Mouse (Mus musculus): ENCODE data around the gene Tbl3. TPM values are rescaled to one million over a fixed set of nuclear protein-coding genes. Genes with fewer than 3 reads are reported as not detected.

The Tbl3 gene
- polyA plus RNA-seq, 1 experiment from 2014 or later, result 35.0 TPM

- ATAC-seq (ENCODE audit: insufficient read depth), result no peak
- Histone ChIP-seq H3K4me3 (replicated peaks) (peak overlapping the region; percentile 79), H3K4me1 (replicated peaks) (peaks cover 56% of the 10 kb centered on the region), H3K4me2 (peak overlapping the region; percentile 96), H3K9me3 (replicated peaks) (no peaks in the 10 kb centered on the region), H3K9ac (peak overlapping the region; percentile 83), H3K27me3 (no peaks in the 10 kb centered on the region), H3K36me3 (replicated peaks) (peaks cover 19% of the 10 kb centered on the region), H3K27ac (replicated peaks) (peak overlapping the region; percentile 88)
- 23% methylated on average over 8 of the region's 8 CpGs for WGBS (ENCODE audit: insufficient replicate concordance)
Observed at GRCm38 (mm10) chr17:24737135-24737810, 29.8 kb upstream of the Tbl3 start.

GRCm38 (mm10) chr17:24736330-24737051 is 29.0 kb upstream of the Tbl3 start, which contains the start of gene Msrb1:
TSS of gene Msrb1 (plus strand) at chr17:24736642.
- H3K36me3 ChIP-seq (replicated peaks), result peaks cover 19% of the 10 kb centered on the region
- H3K4me1 ChIP-seq (replicated peaks), result peaks cover 49% of the 10 kb centered on the region
- H3K4me3 ChIP-seq (replicated peaks), result peak within 1 kb of the TSS; percentile 79
- ATAC-seq (ENCODE audit: insufficient read depth), result peak; percentile 95
- peak within 1 kb of the TSS; percentile 88 for H3K27ac ChIP-seq (replicated peaks)
- peak within 1 kb of the TSS; percentile 96 for H3K4me2 ChIP-seq
- WGBS (ENCODE audit: insufficient replicate concordance), result 1% methylated on average over 29 of the region's 29 CpGs
- H3K9ac ChIP-seq, result peak within 1 kb of the TSS; percentile 83
- H3K27me3 ChIP-seq, result no peaks in the 10 kb centered on the region
- no peaks in the 10 kb centered on the region for H3K9me3 ChIP-seq (replicated peaks)

- H3K9ac ChIP-seq, result peak overlapping the region; percentile 57; the same call in 1 of the 2 replicates
Observed at GRCm38 (mm10) chr17:24735446-24735845, 28.0 kb upstream of the Tbl3 start.

GRCm38 (mm10) chr17:24734513-24734912 is 27.1 kb upstream of the Tbl3 start:
- Histone ChIP-seq H3K27ac (replicated peaks) (no peak overlapping the region), H3K9me3 (replicated peaks) (no peaks in the 10 kb centered on the region), H3K9ac (no peak overlapping the region), H3K36me3 (replicated peaks) (peaks cover 3% of the 10 kb centered on the region; the same call in 1 of the 2 replicates), H3K4me3 (replicated peaks) (no peak overlapping the region), H3K4me2 (no peak overlapping the region), H3K27me3 (0 out of 2 replicates have a peak, but pooled peaks cover 2% of the 10 kb centered on the region), H3K4me1 (replicated peaks) (peaks cover 42% of the 10 kb centered on the region)
- 61% methylated on average over 1 of the region's 1 CpGs for WGBS (ENCODE audit: insufficient replicate concordance)
- no peak for ATAC-seq (ENCODE audit: insufficient read depth)

More at GRCm38 (mm10) chr17:24735446-24735845, 28.0 kb upstream of the Tbl3 start:
- 71% methylated on average over 7 of the region's 7 CpGs for WGBS (ENCODE audit: insufficient replicate concordance)
- Histone ChIP-seq H3K27ac (replicated peaks) (peak overlapping the region; percentile 84), H3K4me3 (replicated peaks) (peak overlapping the region; percentile 79), H3K4me1 (replicated peaks) (peaks cover 47% of the 10 kb centered on the region), H3K9me3 (replicated peaks) (no peaks in the 10 kb centered on the region), H3K4me2 (peak overlapping the region; percentile 96), H3K27me3 (0 out of 2 replicates have a peak, but pooled peaks cover 2% of the 10 kb centered on the region), H3K36me3 (replicated peaks) (peaks cover 11% of the 10 kb centered on the region)
- ATAC-seq (ENCODE audit: insufficient read depth), result no peak

GRCm38 (mm10) chr17:24733434-24734050 is 26.1 kb upstream of the Tbl3 start:
- WGBS (ENCODE audit: insufficient replicate concordance), result 80% methylated on average over 21 of the region's 21 CpGs
- H3K9me3 ChIP-seq (replicated peaks), result no peaks in the 10 kb centered on the region
- H3K4me2 ChIP-seq, result no peak overlapping the region
- ATAC-seq (ENCODE audit: insufficient read depth), result no peak
- no peaks in the 10 kb centered on the region for H3K36me3 ChIP-seq (replicated peaks)
- H3K27me3 ChIP-seq, result 0 out of 2 replicates have a peak, but pooled peaks cover 2% of the 10 kb centered on the region
- H3K4me1 ChIP-seq (replicated peaks), result peaks cover 35% of the 10 kb centered on the region
- H3K4me3 ChIP-seq (replicated peaks), result no peak overlapping the region
- H3K9ac ChIP-seq, result no peak overlapping the region
- H3K27ac ChIP-seq (replicated peaks), result no peak overlapping the region

- 67% methylated on average over 12 of the region's 12 CpGs for WGBS (ENCODE audit: insufficient replicate concordance)
- H3K4me2 ChIP-seq, result no peak overlapping the region
- peaks cover 24% of the 10 kb centered on the region for H3K4me1 ChIP-seq (replicated peaks)
- H3K27ac ChIP-seq (replicated peaks), result no peak overlapping the region
- no peaks in the 10 kb centered on the region for H3K36me3 ChIP-seq (replicated peaks)
- ATAC-seq (ENCODE audit: insufficient read depth), result no peak
- H3K4me3 ChIP-seq (replicated peaks), result no peak overlapping the region
- peaks cover 12% of the 10 kb centered on the region; the same call in 1 of the 2 replicates for H3K27me3 ChIP-seq
- no peaks in the 10 kb centered on the region for H3K9me3 ChIP-seq (replicated peaks)
- H3K9ac ChIP-seq, result no peak overlapping the region
Observed at GRCm38 (mm10) chr17:24732233-24732935, 24.9 kb upstream of the Tbl3 start.

GRCm38 (mm10) chr17:24730787-24731186 is 23.3 kb upstream of the Tbl3 start:
- Histone ChIP-seq H3K9me3 (replicated peaks) (no peaks in the 10 kb centered on the region), H3K9ac (no peak overlapping the region), H3K27ac (replicated peaks) (no peak overlapping the region), H3K36me3 (replicated peaks) (no peaks in the 10 kb centered on the region), H3K4me1 (replicated peaks) (peaks cover 16% of the 10 kb centered on the region), H3K4me2 (no peak overlapping the region), H3K27me3 (peaks cover 13% of the 10 kb centered on the region; the same call in 1 of the 2 replicates), H3K4me3 (replicated peaks) (no peak overlapping the region)
- ATAC-seq (ENCODE audit: insufficient read depth), result no peak
- WGBS (ENCODE audit: insufficient replicate concordance), result 73% methylated on average over 14 of the region's 14 CpGs

- Histone ChIP-seq H3K27ac (replicated peaks) (no peak overlapping the region), H3K27me3 (peaks cover 13% of the 10 kb centered on the region; the same call in 1 of the 2 replicates), H3K9ac (no peak overlapping the region), H3K36me3 (replicated peaks) (no peaks in the 10 kb centered on the region), H3K4me3 (replicated peaks) (no peak overlapping the region), H3K4me2 (no peak overlapping the region), H3K4me1 (replicated peaks) (peaks cover 10% of the 10 kb centered on the region), H3K9me3 (replicated peaks) (no peaks in the 10 kb centered on the region)
- 68% methylated on average over 6 of the region's 6 CpGs for WGBS (ENCODE audit: insufficient replicate concordance)
- no peak for ATAC-seq (ENCODE audit: insufficient read depth)
Observed at GRCm38 (mm10) chr17:24729067-24729466, 21.6 kb upstream of the Tbl3 start.

- ATAC-seq (ENCODE audit: insufficient read depth), result no peak
- no peak overlapping the region for H3K9ac ChIP-seq
Observed at GRCm38 (mm10) chr17:24728184-24728583, 20.7 kb upstream of the Tbl3 start.

GRCm38 (mm10) chr17:24727618-24728017 is 20.2 kb upstream of the Tbl3 start, which contains the start of gene Rpl3l:
TSS of gene Rpl3l (plus strand) at chr17:24727820.
- Histone ChIP-seq H3K36me3 (replicated peaks) (peaks cover 1% of the 10 kb centered on the region), H3K9ac (no peak within 1 kb of the TSS), H3K27me3 (peaks cover 13% of the 10 kb centered on the region; the same call in 1 of the 2 replicates), H3K27ac (replicated peaks) (no peak within 1 kb of the TSS), H3K9me3 (replicated peaks) (no peaks in the 10 kb centered on the region), H3K4me2 (no peak within 1 kb of the TSS), H3K4me1 (replicated peaks) (peaks cover 22% of the 10 kb centered on the region), H3K4me3 (replicated peaks) (no peak within 1 kb of the TSS)
- 65% methylated on average over 2 of the region's 2 CpGs for WGBS (ENCODE audit: insufficient replicate concordance)
- ATAC-seq (ENCODE audit: insufficient read depth), result no peak

More at GRCm38 (mm10) chr17:24728184-24728583, 20.7 kb upstream of the Tbl3 start:
- Histone ChIP-seq H3K36me3 (replicated peaks) (no peaks in the 10 kb centered on the region), H3K27me3 (peaks cover 13% of the 10 kb centered on the region; the same call in 1 of the 2 replicates), H3K9me3 (replicated peaks) (no peaks in the 10 kb centered on the region), H3K4me3 (replicated peaks) (no peak overlapping the region), H3K27ac (replicated peaks) (no peak overlapping the region), H3K4me1 (replicated peaks) (peaks cover 16% of the 10 kb centered on the region), H3K4me2 (no peak overlapping the region)
- WGBS (ENCODE audit: insufficient replicate concordance), result 69% methylated on average over 17 of the region's 17 CpGs

All from liver, embryonic 15.5 days (tissue).